Mouse (Mus musculus) lung, postnatal 0 days (tissue): ENCODE measurements at regions not wholly inside any gene's neighbourhood (a gene's known extent, or its start where the extent isn't known, plus 50 kb on each side); places are given as distances from the start of the nearest gene placed in this dataset.

Experiments used
- ATAC-seq: fragments of 200-750 bp; cut with Nextera tagmentation; 2 replicates; pipeline ENCODE4 v1.8.0; 2017; ENCODE audit warnings: moderate library complexity
- DNase-seq: peaks from one replicate; pipeline ENCODE4 v3.0.0-alpha.2; 2016; ENCODE audit warnings: low spot score
- H3K27ac ChIP-seq: fragments of 300-500 bp; sonication (generic); 2 replicates; pipeline ENCODE4 v1.5.1; 2014; ENCODE audit warnings: antibody characterized with exemption, mild to moderate bottlenecking, low read length, mixed read lengths
- H3K27me3 ChIP-seq: fragments of 300-500 bp; sonication (generic); replicated peaks from 2 replicates; pipeline ENCODE4 v1.6.1; 2014; ENCODE audit warnings: low read length, mixed read lengths; ENCODE audit not compliant: insufficient read depth
- H3K36me3 ChIP-seq: fragments of 300-500 bp; sonication (generic); 2 replicates; pipeline ENCODE4 v1.6.1; 2014; ENCODE audit warnings: low read length, mixed read lengths; ENCODE audit not compliant: insufficient read depth
- H3K4me1 ChIP-seq: fragments of 300-500 bp; sonication (generic); 2 replicates; pipeline ENCODE4 v1.6.1; 2014; ENCODE audit warnings: antibody characterized with exemption, low read depth, low read length, mixed read lengths; ENCODE audit not compliant: insufficient read depth
- H3K4me2 ChIP-seq: fragments of 300-500 bp; sonication (generic); replicated peaks from 2 replicates; pipeline ENCODE4 v1.6.1; 2014; ENCODE audit warnings: low read depth, mild to moderate bottlenecking, low read length, moderate library complexity, mixed read lengths
- H3K4me3 ChIP-seq: fragments of 300-500 bp; sonication (generic); 2 replicates; pipeline ENCODE4 v1.5.1; 2014; ENCODE audit warnings: low read depth, low read length
- H3K9ac ChIP-seq: fragments of 300-500 bp; sonication (generic); replicated peaks from 2 replicates; pipeline ENCODE4 v1.6.1; 2014; ENCODE audit warnings: low read depth, mild to moderate bottlenecking
- H3K9me3 ChIP-seq: fragments of 300-500 bp; sonication (generic); 2 replicates; pipeline ENCODE4 v1.6.1; 2016; ENCODE audit warnings: low read length, mixed read lengths
- CTCF ChIP-seq: IDR thresholded peaks from 2 replicates; pipeline ENCODE4 v1.5.1; 2016; ENCODE audit warnings: antibody characterized with exemption, mild to moderate bottlenecking
- EP300 ChIP-seq: IDR thresholded peaks from 2 replicates; pipeline ENCODE4 v1.6.1; 2016; ENCODE audit warnings: antibody characterized with exemption, mild to moderate bottlenecking, control low read depth
- WGBS: fragments of 180-500 bp; shearing (Covaris S2); extraction: QIAGEN DNeasy Blood & Tissue Kit; methylation state at CpG from one replicate; pipeline ENCODE4 v1.1.7; 2014; 5-methylcytosine and 5-hydroxymethylcytosine counted together

GRCm38 (mm10) chr2:168837951-168838570, 70.3 kb upstream of the Sall4 start:
- Histone ChIP-seq H3K36me3 (no peaks in the 10 kb centered on the region), H3K9ac (no peak overlapping the region), H3K4me3 (no peak overlapping the region), H3K4me1 (no peaks in the 10 kb centered on the region), H3K27me3 (peaks cover 40% of the 10 kb centered on the region; the same call in 1 of the 2 replicates), H3K4me2 (no peak overlapping the region), H3K9me3 (no peaks in the 10 kb centered on the region), H3K27ac (no peak overlapping the region)
- ATAC-seq (no peak), DNase-seq (no peak)
- TF ChIP-seq EP300, result no peak
- no peak for TF ChIP-seq CTCF
- 51% methylated on average over 5 of the region's 5 CpGs for WGBS

GRCm38 (mm10) chr2:168834771-168835170, 67.0 kb upstream of the Sall4 start:
- Histone ChIP-seq H3K4me3 (no peak overlapping the region), H3K36me3 (no peaks in the 10 kb centered on the region), H3K27ac (no peak overlapping the region), H3K4me2 (no peak overlapping the region), H3K9me3 (no peaks in the 10 kb centered on the region), H3K9ac (no peak overlapping the region), H3K27me3 (peaks cover 16% of the 10 kb centered on the region; the same call in 1 of the 2 replicates), H3K4me1 (no peaks in the 10 kb centered on the region)
- TF ChIP-seq CTCF (no peak), EP300 (no peak)
- ATAC-seq, result no peak
- WGBS, result 84% methylated on average over 3 of the region's 3 CpGs
- DNase-seq, result no peak

- Histone ChIP-seq H3K4me1 (no peaks in the 10 kb centered on the region), H3K27ac (no peak overlapping the region), H3K9me3 (no peaks in the 10 kb centered on the region), H3K4me2 (no peak overlapping the region), H3K36me3 (no peaks in the 10 kb centered on the region), H3K9ac (no peak overlapping the region), H3K4me3 (no peak overlapping the region), H3K27me3 (no peaks in the 10 kb centered on the region)
- ATAC-seq (no peak), DNase-seq (no peak)
- TF ChIP-seq CTCF (no peak), EP300 (no peak)
- 53% methylated on average over 14 of the region's 14 CpGs for WGBS
These were observed 64.0 kb upstream of the Sall4 start for GRCm38 (mm10) chr2:168831740-168832139.

GRCm38 (mm10) chr2:168820648-168821047, 52.9 kb upstream of the Sall4 start:
- no peak for DNase-seq
- WGBS, result 62% methylated on average over 10 of the region's 10 CpGs
- Histone ChIP-seq H3K4me3 (no peak overlapping the region), H3K9ac (no peak overlapping the region), H3K4me2 (no peak overlapping the region), H3K36me3 (no peaks in the 10 kb centered on the region), H3K9me3 (no peaks in the 10 kb centered on the region), H3K27ac (no peak overlapping the region), H3K4me1 (no peaks in the 10 kb centered on the region), H3K27me3 (no peaks in the 10 kb centered on the region)
- TF ChIP-seq CTCF (no peak), EP300 (no peak)
- no peak for ATAC-seq
